Mouse (Mus musculus): Measurements from ENCODE around the gene Kcnmb3.

Kcnmb3 gene

GRCm38 (mm10) chr3:32492097-32493090 is at the start of gene Kcnmb3:
Gene Kcnmb3, minus strand, starts transcription at chr3:32492231.
- DNase-seq (ENCODE audit: low read depth, low spot score) = no peak

- no peak for DNase-seq (ENCODE audit: low read depth, low spot score)
Measured at GRCm38 (mm10) chr3:32538091-32538490, 46.1 kb upstream of the Kcnmb3 start.

- DNase-seq (ENCODE audit: low read depth, low spot score) = no peak
Measured at GRCm38 (mm10) chr3:32537556-32537955, 45.5 kb upstream of the Kcnmb3 start.

DNA sequence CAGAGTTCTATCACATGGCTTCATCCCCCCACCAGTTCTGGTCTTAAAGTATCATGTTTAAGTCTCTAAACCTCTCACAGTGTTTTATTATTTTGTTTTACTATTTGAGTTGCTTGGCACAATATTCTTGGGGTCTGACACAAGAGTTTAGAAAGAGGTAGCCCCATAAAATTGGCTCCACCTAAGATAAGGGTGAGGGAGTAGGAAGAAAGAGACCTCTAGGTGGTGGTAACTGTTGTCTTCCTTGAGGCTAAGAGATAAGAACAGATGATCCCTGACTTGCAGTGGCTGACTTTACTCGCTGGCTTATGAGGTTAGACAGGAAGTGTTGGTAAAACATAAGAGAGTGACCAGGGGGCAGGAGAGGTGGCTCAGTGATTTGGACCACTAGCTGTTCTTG is 43.7 kb upstream of the Kcnmb3 start:
- DNase-seq (ENCODE audit: low read depth, low spot score) = no peak

GRCm38 (mm10) chr3:32530041-32530440 is 38.0 kb upstream of the Kcnmb3 start:
- DNase-seq (ENCODE audit: low read depth, low spot score) = peak; percentile 23

GRCm38 (mm10) chr3:32529303-32529898 is 37.4 kb upstream of the Kcnmb3 start, which contains the start of gene Mfn1:
Gene Mfn1, plus strand, starts transcription at chr3:32529465.
- DNase-seq (ENCODE audit: low read depth, low spot score) = peak; percentile 98

DNA sequence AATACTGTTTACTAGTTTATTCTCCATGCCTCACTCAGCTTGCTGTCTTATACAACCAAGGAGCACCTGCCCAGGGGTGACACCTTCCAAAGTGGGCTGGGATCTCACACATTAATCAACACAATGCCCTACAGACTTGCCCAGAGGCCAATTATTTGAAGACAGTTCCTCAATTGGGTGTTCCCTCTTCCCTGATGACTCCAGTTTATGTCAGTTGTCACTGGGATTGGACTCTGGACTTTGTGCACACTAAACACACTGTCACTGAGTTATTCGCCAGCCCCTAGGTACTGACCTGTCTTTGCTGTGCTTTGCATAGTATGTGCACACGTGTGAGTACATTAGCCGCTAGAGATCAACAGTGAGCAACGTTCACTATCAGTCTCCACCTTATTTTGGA is 35.1 kb upstream of the Kcnmb3 start:
- DNase-seq (ENCODE audit: low read depth, low spot score) = no peak

DNA sequence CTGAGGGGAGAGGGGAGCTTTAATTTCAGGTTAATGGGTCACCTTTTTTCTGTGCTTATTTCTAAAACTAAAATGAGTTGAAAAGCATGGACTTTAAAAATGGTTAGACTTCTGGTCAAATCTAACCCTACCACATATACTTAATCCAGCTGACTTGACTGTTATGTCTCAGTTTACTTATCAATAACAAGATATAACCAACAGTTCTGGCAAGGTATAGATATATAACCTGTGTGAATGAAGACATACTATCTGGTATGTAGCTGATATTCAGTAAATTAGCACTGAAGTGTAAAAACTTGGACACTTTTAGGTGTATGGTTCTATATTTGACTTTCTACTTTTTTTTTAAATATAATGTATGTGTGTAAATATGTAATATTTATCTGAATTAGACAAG is 21.5 kb upstream of the Kcnmb3 start:
- no peak for DNase-seq (ENCODE audit: low read depth, low spot score)

DNA sequence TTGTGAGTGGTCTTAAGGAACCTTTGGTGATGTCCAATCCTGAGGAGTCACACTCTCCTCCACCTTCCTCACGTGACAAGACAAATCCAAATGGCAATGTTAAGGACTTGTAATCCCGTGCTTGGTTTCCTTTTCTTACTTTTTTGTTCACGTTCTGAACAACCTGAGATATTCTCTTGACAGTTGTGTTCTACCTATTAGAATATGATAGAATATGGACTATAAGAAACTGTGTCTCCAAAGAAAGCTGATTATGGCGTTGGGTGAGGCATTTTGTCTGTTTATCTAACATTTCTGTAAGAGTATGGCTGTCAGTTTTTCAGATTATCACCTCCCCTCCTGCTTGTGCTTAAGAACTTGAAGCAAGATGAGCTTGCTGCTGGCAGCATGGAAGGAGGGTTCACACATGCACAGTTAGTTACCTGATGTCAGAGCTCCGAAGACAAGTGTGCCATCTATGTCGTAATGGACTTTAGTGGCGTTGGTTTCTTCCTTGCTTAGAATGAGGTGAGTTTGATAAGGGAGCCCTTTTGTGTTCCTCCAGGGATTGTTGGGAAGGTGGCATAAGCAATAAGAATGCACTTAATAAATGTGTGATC is 20.8 kb upstream of the Kcnmb3 start:
- DNase-seq (ENCODE audit: low read depth, low spot score) = no peak

DNA sequence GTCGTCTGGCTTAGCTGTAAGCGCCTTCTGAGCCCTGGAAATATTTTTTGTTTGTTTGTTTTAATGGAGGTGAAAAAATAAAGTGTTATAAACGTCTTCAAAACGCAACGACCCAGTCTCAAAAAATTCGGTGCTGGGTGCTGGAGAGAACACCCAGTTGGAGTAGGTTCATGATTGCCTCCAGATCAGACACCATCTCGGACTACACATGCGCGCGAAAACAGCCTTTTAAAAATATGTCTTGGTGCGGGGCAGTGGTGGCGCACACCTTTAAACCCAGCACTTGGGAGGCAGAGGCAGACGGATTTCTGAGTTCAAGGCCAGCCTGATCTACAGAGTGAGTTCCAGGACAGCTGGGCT is 19.1 kb upstream of the Kcnmb3 start:
- peak; percentile 42 for DNase-seq (ENCODE audit: low read depth, low spot score)

GRCm38 (mm10) chr3:32510375-32511190 is 18.6 kb upstream of the Kcnmb3 start:
- peak; percentile 97 for DNase-seq (ENCODE audit: low read depth, low spot score)

- no peak for DNase-seq (ENCODE audit: low read depth, low spot score)
Measured at GRCm38 (mm10) chr3:32509496-32510374, 17.7 kb upstream of the Kcnmb3 start, which contains the start of gene Zfp639. Gene Zfp639, plus strand, starts transcription at chr3:32510259.

DNA sequence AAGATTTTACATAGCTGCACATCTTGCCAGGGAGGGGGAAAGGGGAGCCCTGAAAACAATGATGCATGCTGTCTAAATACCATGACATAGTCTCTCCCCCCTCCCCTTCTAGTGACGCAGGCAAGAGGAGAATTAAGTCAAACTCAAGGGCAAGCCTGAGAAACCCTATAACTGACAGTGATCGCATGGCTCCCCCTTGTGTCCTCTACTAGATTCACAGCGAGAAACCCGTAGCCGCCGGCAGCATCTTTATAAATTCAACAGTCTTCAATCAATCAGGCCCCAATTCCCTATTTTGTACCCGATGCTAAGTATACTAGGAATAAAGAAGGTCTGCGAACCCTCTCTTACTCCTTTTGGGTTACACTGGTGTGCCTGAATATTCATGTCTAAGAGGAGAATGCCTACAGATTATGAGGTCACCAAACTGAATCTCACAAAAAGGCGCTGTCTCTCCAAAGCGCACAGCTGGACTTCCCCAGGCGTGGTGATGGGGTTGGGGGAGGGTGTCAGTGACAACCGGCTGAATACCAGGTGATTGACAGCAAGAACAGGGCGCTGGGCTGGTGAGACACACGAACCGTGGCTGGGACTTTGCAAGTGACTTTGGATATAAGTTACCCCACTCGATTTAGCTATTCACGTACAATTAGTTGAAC is 16.8 kb upstream of the Kcnmb3 start:
- DNase-seq (ENCODE audit: low read depth, low spot score) = peak; percentile 82

GRCm38 (mm10) chr3:32506366-32507225 is 14.6 kb upstream of the Kcnmb3 start:
- DNase-seq (ENCODE audit: low read depth, low spot score) = no peak

DNA sequence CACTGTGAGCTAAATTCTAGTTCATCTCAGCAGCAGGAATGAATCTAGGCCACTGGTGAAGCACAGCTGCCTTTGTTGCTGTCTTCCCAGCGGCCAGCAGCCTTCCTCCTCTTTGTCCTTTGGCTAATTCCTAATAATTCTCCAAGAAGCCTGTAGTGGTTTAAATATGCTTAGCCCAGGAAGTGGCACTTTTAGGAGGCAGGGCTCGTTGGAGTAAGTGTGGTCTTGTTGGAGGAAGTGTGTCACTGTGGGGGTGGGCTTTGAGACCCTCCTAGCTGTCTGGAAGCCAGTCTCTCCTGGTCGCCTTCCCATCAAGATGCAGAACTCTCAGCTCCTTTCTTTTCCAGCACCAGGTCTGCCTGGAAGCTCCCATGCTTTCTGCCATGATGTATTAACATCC is 13.8 kb upstream of the Kcnmb3 start:
- DNase-seq (ENCODE audit: low read depth, low spot score) = no peak

DNA sequence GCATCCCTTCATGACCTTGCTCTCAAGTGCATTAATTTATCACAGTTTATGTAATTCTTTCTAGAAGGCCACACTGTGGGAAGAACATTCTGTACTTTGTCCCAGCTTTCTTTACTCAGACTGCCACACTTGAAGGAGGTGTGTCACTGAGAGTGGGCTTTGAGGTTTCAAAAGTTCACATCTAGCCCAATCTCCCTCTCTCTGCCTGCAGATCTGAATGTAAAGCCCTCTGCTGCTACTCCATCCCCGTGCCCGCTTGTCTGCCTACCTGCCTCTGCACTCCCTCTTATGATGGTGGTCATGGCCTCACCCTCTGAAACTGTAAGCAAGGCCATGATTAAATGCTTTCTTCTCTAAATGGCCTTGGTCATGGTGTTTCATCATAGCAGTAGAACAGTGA is 8.3 kb upstream of the Kcnmb3 start:
- no peak for DNase-seq (ENCODE audit: low read depth, low spot score)

- no peak for DNase-seq (ENCODE audit: low read depth, low spot score)
Measured at GRCm38 (mm10) chr3:32496711-32497070, 4.7 kb upstream of the Kcnmb3 start.

DNA sequence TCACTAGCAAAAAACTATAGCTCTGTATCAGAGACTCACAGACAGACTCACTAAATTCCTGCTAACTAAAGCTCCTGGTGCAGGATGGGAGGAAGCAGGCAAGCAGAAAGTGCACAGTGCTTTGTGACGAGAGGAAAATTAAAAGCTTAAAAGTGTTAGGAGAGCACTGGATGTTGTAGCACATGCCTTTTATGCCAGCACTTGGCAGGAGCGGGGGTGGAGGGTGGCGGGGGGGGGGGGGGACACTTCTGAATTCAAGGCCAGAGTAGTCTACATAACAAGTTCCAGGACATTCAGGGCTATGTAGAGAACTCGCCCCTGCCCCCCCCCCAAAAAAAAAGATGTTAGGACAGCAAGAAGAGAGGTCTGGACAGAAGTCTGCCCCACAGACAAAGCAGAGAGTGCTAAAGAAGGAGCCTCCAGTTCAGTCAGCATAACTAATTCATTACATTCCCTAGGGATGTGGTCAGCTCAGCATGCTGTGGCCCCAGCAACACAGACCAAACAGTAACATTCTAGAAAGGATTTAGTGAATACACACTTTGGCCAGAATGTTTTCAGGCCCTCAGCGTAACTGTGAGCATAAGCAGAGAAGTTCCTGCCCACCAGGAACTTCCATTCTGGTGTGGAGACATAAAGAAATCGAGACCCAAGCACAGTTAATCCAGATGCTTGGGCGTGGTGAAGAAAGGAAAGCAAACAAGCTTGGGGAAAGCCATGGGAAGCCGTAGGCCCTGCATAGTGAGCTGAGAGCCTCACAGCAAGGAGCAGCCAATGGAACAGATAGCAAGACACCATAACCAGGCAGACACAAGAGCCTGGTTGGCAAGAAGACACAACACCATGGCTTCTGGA is 4.1 kb upstream of the Kcnmb3 start:
- DNase-seq (ENCODE audit: low read depth, low spot score) = peak; percentile 13

Measured in ZHBTc4 (cell line).